Mouse (Mus musculus) ovary, postnatal 36 days (tissue): ENCODE measurements around the gene Ms4a15.

ENCODE experiments used
- DNase-seq: peaks from one replicate; pipeline ENCODE4 v3.0.0; 2022; ENCODE audit warnings: low spot score, mixed read lengths

The Ms4a15 gene

GRCm38 (mm10) chr19:10993150-10993549, at the start of gene Ms4a15:
Gene Ms4a15 (minus strand): TSS chr19:10993250.
- no peak for DNase-seq

- no peak for DNase-seq
These were observed 44.5 kb upstream of the Ms4a15 start for GRCm38 (mm10) chr19:11037570-11037969.

- no peak for DNase-seq
These were observed 29.3 kb upstream of the Ms4a15 start for GRCm38 (mm10) chr19:11022382-11022781.

GRCm38 (mm10) chr19:11017891-11018290, 24.8 kb upstream of the Ms4a15 start, which contains the start of gene Ms4a18:
Gene Ms4a18 (minus strand): TSS chr19:11018031.
- DNase-seq = no peak

GRCm38 (mm10) chr19:11017251-11017650, 24.2 kb upstream of the Ms4a15 start:
- DNase-seq = no peak

GRCm38 (mm10) chr19:11015998-11016397, 22.9 kb upstream of the Ms4a15 start:
- DNase-seq = no peak

GRCm38 (mm10) chr19:11015468-11015867, 22.4 kb upstream of the Ms4a15 start:
- DNase-seq = no peak

GRCm38 (mm10) chr19:10991911-10992310, 1.1 kb downstream of the Ms4a15 start:
- DNase-seq = no peak

GRCm38 (mm10) chr19:10990751-10991150, 2.3 kb downstream of the Ms4a15 start:
- DNase-seq = no peak

- DNase-seq = no peak
These were observed 4.5 kb downstream of the Ms4a15 start for GRCm38 (mm10) chr19:10988563-10988962.

- DNase-seq = no peak
These were observed 7.2 kb downstream of the Ms4a15 start for GRCm38 (mm10) chr19:10985889-10986288.

- no peak for DNase-seq
These were observed 8.5 kb downstream of the Ms4a15 start for GRCm38 (mm10) chr19:10984551-10984950.

- peak; percentile 63 for DNase-seq
These were observed 9.9 kb downstream of the Ms4a15 start for GRCm38 (mm10) chr19:10983146-10983545.

GRCm38 (mm10) chr19:10980210-10980609, 12.8 kb downstream of the Ms4a15 start:
- DNase-seq = no peak

- peak; percentile 73 for DNase-seq
These were observed 13.6 kb downstream of the Ms4a15 start for GRCm38 (mm10) chr19:10979184-10980168.

GRCm38 (mm10) chr19:10976318-10976717, 16.7 kb downstream of the Ms4a15 start:
- DNase-seq = no peak

- no peak for DNase-seq
These were observed 17.9 kb downstream of the Ms4a15 start for GRCm38 (mm10) chr19:10975187-10975586.

- no peak for DNase-seq
These were observed 18.7 kb downstream of the Ms4a15 start, which contains the start of gene Ms4a10 for GRCm38 (mm10) chr19:10974238-10974865. Gene Ms4a10 (minus strand): TSS chr19:10974670.

- DNase-seq = no peak
These were observed 19.9 kb downstream of the Ms4a15 start for GRCm38 (mm10) chr19:10973187-10973586.

GRCm38 (mm10) chr19:10972660-10973059, 20.4 kb downstream of the Ms4a15 start:
- no peak for DNase-seq

GRCm38 (mm10) chr19:10970457-10970856, 22.6 kb downstream of the Ms4a15 start:
- no peak for DNase-seq

GRCm38 (mm10) chr19:10968578-10968977, 24.5 kb downstream of the Ms4a15 start:
- peak; percentile 69 for DNase-seq

- DNase-seq = peak; percentile 23
These were observed 27.3 kb downstream of the Ms4a15 start for GRCm38 (mm10) chr19:10965721-10966120.
